Mouse (Mus musculus) brain, embryonic 14.5 days (tissue): Measurements from ENCODE around the gene Rbfox2. TPM values are rescaled to one million over a fixed set of nuclear protein-coding genes. Genes with fewer than 3 reads are reported as not detected.
A peak's percentile ranks its signal among the peaks of the same experiment; 100 is the strongest.

Source experiments
- DNase-seq: peaks from one replicate; pipeline ENCODE4 v3.0.0-alpha.2; 2011; ENCODE audit warnings: low read depth
- CTCF ChIP-seq: fragments of 200-500 bp; IDR thresholded peaks from 2 replicates; pipeline ENCODE4 v1.5.1; 2012; ENCODE audit warnings: inconsistent platforms, mild to moderate bottlenecking, moderate library complexity, borderline replicate concordance; ENCODE audit not compliant: insufficient read depth, insufficient read length; ENCODE audit errors: extremely low read depth
- POLR2A ChIP-seq: fragments of 200-500 bp; IDR thresholded peaks from 2 replicates; pipeline ENCODE4 v1.6.1; 2012; ENCODE audit warnings: mild to moderate bottlenecking, inconsistent platforms, borderline replicate concordance; ENCODE audit not compliant: poor library complexity, insufficient read depth, insufficient read length, severe bottlenecking; ENCODE audit errors: extremely low read depth
- polyA plus RNA-seq: library from polyadenylated mRNA; depleted of rRNA; stranded (reverse); fragments of >200 nt; gene quantifications from 2 replicates; pipeline ENCODE4 v1.2.3, GENCODE M21; 2012

Rbfox2 gene
- polyA plus RNA-seq, 1 experiment, result 367 TPM

DNA sequence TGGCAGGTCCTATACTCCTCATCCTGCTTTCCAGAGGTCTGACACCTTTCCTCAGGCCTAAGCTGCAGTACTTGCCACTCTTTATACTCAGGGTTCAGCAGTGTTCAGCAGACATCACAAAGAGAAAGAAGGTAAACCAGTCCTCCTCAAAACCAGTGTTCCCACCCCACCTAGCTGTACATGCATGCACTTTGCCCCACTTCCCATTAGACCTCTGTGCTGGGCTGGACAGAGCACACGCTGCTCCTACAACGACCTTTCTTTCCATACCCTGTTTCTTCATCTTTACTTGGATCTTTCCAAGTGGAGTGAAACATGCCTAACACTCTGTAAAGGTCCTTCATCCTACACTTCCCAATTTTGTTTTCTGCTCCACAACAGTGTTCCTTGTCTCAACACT, 110.8 kb downstream of the Rbfox2 start:
- no peak for DNase-seq
- no peak for TF ChIP-seq POLR2A
- no peak for TF ChIP-seq CTCF

DNA sequence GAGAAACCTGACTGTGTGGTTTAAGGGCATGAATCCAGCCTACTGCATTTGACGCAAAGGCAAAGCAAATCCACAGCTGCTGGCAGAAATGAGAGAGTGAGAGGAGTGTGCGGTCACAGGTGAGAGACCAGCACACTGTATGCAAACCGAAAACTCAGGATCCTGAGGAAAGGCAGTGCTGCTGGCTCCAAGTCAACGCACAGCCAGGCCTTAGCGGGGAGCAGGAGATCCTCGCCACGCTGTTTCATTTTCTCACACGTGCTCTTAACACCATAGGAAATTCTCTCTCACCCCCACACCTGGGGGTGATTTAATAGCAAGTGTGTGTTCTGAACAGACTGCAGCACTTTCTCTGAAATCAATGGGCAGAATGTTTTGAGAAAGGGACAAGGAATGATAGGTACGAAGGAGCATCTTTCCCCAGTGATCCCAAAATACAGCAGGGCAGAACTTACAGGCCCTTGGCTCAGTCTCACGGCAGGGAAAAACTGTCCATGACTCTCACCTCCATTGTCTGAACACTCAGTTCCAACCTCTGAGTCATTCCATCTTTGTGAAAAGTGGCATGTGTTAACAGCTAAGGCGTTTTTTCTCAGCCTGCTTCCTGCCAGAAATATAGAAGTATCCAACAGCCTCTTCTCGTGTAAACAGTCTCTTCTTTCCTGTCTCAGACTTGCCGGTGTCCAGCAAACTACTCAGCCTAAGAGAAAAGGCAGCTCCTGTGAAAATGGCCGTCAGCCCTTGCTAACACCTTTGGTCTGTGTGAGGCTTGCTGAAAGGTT, 114.5 kb downstream of the Rbfox2 start:
- DNase-seq, result peak; percentile 28
- no peak for TF ChIP-seq CTCF
- no peak for TF ChIP-seq POLR2A

DNA sequence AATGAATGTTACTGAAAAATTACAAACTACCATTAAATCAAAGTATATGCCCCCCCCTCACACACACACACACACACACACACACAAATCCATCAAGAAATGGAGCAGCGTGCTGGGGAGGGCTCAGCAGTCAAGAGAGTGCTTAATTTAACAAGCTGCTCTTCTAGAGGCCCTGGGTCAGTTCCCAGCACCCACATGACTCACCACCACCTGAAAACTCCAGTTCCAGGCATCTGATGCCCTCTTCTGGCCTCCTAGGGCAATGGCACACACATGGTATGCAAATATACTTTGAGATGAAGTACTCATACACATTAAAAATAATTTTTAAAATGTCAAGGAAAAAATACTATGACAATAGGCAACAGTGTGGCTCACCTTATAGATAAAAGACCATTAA, 120.7 kb downstream of the Rbfox2 start:
- TF ChIP-seq CTCF, result no peak
- TF ChIP-seq POLR2A, result no peak
- no peak for DNase-seq

DNA sequence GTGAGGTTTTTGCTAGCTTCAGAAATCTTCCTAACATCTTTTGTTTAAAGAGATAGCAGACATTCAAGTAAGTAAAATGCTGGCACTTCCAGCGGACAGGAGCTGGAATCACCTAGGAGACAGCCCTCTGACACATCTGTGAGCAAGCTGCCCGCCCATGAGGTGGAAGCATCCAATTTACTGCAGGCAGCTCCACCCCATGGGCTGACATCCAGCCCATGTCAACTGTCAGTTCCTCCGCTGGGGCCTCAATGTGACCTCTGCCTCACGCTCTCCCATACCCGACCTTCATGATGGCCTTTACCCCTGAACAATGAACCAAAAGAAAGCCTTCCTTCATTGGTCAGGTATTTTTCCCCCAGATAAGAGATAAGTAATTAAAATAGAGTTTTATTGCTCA, 121.2 kb downstream of the Rbfox2 start:
- DNase-seq, result peak; percentile 25
- no peak for TF ChIP-seq CTCF

DNA sequence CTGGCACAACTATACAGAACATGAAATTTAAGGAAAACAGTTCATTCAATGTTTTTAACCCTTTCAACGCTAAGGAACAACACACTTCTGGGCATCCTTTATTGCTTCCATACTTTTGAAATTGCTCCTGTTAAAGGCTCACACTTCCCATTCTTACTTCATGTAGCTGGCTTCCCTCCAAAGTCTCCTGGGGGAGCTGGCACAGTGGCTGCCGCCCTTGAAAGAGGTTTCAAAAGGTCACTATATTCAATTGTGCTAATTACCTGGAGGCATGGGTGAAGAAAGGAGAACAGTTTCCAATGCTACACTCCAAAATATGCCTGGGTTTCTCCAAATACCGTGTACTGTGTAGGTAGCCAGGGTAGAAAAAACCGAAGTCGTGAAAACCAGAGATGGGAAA, 124.0 kb downstream of the Rbfox2 start:
- DNase-seq, result peak; percentile 55
- TF ChIP-seq CTCF (no peak), POLR2A (no peak)

DNA sequence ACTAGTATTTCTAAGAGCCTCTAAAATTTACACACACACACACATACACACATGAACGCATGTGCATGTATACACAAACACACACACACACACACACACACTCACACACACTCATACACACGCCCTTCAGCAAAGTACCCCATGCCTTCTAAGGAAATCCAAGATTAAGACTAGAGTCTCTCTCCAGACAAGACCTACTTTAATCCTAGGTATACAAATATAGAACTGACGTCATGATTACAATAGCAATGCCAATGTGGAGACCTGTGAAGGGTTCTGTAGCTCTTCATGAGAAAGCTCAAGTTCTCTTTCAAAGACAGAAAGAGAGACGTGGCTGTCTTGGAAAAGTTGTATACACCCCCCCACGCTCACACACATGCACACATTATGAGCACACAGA, 132.8 kb downstream of the Rbfox2 start:
- TF ChIP-seq CTCF (no peak), POLR2A (no peak)
- no peak for DNase-seq

DNA sequence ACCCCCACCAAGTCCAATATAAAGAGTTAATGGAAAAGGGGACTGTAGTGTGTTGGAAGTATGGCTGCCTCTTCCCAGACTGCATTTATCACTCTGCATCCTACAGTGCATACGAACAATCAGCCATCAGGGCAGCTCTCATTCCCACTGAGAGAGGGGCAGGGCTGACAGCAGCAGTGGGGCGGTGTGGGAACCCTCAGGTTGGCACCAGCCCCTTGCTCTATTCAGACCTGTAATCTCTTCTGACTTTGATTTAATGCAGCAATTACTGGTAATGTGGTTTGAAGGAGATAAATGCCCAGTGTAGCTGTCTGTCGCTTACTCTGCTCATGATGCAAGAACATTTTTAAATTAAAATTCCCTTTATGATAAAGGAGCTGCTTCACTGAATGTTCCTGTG, 134.4 kb downstream of the Rbfox2 start:
- DNase-seq, result peak; percentile 73
- TF ChIP-seq CTCF (no peak), POLR2A (no peak)

DNA sequence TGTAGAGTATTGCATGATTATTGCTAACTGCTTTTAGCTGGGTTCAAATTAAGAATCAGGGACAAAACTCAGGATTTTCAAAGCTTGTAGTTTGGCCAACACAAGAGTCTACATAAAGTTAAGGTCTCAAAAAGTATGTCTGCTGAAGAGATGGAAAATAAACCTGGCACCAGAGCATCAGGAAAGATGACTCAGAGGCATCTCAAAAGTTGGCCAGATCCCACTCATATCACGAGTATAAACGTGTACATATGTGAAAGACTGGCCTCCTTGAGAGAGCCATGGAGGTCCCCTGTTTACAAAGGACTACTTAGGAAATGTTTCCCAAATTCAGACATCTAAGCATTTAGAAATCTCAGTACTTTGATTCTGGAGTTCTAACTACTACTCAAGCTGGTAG, 138.0 kb downstream of the Rbfox2 start:
- no peak for DNase-seq
- TF ChIP-seq POLR2A (no peak), CTCF (no peak)

DNA sequence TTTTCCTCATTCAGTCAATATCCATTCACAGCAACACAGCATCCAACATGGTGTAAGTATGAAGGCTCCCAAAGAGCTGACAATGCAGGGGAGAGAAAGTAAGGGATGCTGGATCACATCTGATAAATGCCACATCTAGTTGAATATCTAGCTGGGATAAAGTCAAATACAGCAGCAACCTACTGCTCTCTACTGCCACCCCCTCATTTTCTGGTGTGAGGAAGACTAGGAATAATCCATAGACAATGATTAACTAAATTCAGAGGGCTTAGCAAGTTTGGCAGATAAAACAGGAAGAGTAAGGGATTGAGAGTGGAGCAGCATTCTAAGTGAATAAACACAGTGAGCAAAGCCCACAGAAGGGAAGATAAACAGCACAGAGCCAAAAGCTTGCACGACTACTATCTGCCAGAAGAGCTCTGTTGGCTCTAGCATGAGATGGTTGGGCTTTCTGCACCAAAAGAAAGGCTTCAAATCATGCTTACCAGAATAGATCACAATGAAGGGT, 140.5 kb downstream of the Rbfox2 start:
- TF ChIP-seq CTCF, result no peak
- no peak for DNase-seq

DNA sequence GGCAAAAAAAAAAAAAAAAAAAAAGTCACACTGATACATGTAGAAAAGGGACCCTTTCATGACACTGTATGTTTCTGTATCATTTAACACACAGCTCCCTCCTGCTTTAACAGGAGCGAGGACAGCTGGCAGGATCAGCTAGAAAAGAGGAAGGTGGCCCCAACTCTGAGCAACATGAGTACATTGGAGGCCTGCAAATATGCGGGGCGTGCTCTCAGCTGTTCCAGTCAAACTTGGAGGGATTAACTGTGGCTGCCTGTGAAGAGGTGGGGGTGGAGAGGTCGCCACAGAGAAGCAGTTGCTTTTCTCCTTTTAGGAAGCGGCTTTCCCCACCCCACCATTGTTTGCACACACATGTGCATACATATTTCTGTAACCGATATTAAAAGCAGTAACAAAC, 143.5 kb downstream of the Rbfox2 start:
- peak; percentile 45 for DNase-seq
- TF ChIP-seq POLR2A (no peak), CTCF (no peak)

DNA sequence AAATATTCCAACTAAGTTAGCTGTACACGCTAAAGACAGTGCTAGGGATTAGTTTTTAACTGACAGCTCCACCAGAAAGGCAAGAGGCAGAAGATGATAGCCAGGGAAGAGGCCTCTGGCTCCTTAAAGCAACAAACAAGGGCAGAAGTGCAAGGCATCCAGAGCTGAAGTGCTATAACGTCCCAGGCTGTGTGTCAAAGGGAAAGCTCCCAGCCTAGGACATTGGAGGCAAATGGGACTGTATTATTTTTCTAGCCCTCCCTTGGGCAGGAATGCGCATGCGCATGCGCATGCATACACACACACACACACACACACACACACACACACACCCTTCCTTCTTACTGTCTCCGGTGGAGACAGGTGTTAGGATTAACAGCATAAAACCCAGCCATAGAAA, 143.9 kb downstream of the Rbfox2 start:
- TF ChIP-seq CTCF (no peak), POLR2A (no peak)
- DNase-seq, result no peak

DNA sequence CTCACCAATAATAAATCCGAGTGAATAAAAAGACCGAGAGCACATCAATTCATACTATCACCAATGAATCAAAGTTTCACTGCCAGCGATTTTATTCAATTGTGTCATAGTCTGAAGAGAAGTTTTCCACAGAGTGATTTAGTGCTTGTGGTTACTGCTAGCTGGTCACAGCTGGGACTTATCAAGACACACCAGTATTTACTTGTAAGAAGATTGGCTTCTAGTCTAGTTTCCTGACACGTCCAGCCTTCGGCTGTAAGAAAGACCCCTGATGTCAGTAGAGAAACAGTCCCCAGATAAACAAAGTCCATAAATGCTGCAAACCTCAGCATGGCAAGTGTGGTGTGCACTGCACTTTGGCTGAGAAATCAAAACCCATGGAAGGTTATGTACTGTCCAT, 145.4 kb downstream of the Rbfox2 start:
- DNase-seq, result no peak
- no peak for TF ChIP-seq CTCF
- no peak for TF ChIP-seq POLR2A
